Mouse (Mus musculus) urinary bladder, adult 2 months (tissue): ENCODE data around the gene Vmn1r2. TPM values are rescaled to one million over a fixed set of nuclear protein-coding genes. Genes with fewer than 3 reads are reported as not detected.
"Not testable (repeated sequence)": the region's sequence is repeated elsewhere in the genome, so short reads cannot be mapped to it uniquely, and the experiment has no call there.

Experiments used
- DNase-seq: peaks from one replicate; pipeline ENCODE4 v3.0.0; 2022; ENCODE audit warnings: low spot score
- polyA plus RNA-seq: library from polyadenylated mRNA; depleted of rRNA; stranded (reverse); fragments of >200 nt; gene quantifications from 2 replicates; pipeline ENCODE4 v1.2.3, GENCODE M21; 2012; rRNA removed

Vmn1r2 gene
- not detected in 2 replicates for polyA plus RNA-seq

- DNase-seq = not testable (repeated sequence)
Measured at GRCm38 (mm10) chr4:3167020-3167419, at the start of gene Vmn1r2. Vmn1r2 (plus strand) TSS chr4:3167320.

- DNase-seq = not testable (repeated sequence)
Measured at GRCm38 (mm10) chr4:3147926-3148325, 19.2 kb upstream of the Vmn1r2 start.

GRCm38 (mm10) chr4:3153320-3153719, 13.8 kb upstream of the Vmn1r2 start:
- DNase-seq = not testable (repeated sequence)

- DNase-seq = not testable (repeated sequence)
Measured at GRCm38 (mm10) chr4:3164429-3164828, 2.7 kb upstream of the Vmn1r2 start.

GRCm38 (mm10) chr4:3165046-3165445, 2.1 kb upstream of the Vmn1r2 start:
- no peak for DNase-seq

- DNase-seq = not testable (repeated sequence)
Measured at GRCm38 (mm10) chr4:3174586-3174985, 7.5 kb downstream of the Vmn1r2 start.

- DNase-seq = not testable (repeated sequence)
Measured at GRCm38 (mm10) chr4:3175756-3176155, 8.6 kb downstream of the Vmn1r2 start.

GRCm38 (mm10) chr4:3176195-3176594, 9.1 kb downstream of the Vmn1r2 start:
- not testable (repeated sequence) for DNase-seq

GRCm38 (mm10) chr4:3176746-3177490, 9.8 kb downstream of the Vmn1r2 start:
- not testable (repeated sequence) for DNase-seq

GRCm38 (mm10) chr4:3185258-3185657, 18.1 kb downstream of the Vmn1r2 start, which contains the start of gene Vmn1r3:
Vmn1r3 (minus strand) TSS chr4:3185358.
- not testable (repeated sequence) for DNase-seq

GRCm38 (mm10) chr4:3209643-3210217, 42.6 kb downstream of the Vmn1r2 start:
- not testable (repeated sequence) for DNase-seq

GRCm38 (mm10) chr4:3213349-3213748, 46.2 kb downstream of the Vmn1r2 start:
- DNase-seq = not testable (repeated sequence)

- DNase-seq = not testable (repeated sequence)
Measured at GRCm38 (mm10) chr4:3216382-3216781, 49.3 kb downstream of the Vmn1r2 start.

Other genes starting within 250 kb of the Vmn1r2 start
- gene Vmn1r3, start 18.0 kb downstream of the Vmn1r2 start, polyA plus RNA-seq = not detected in 2 replicates